Mouse (Mus musculus) heart, adult 2 months (tissue): ENCODE data around the gene Mab21l3. TPM values are rescaled to one million over a fixed set of nuclear protein-coding genes. Genes with fewer than 3 reads are reported as not detected.

Experiments
- DNase-seq, 2 experiments: peaks; one replicate each; pipeline ENCODE4 v3.0.0; 2021
- H3K27ac ChIP-seq: fragments of 200-600 bp; 2 replicates; pipeline ENCODE4 v1.8.1; 2022
- H3K27me3 ChIP-seq: fragments of 200-500 bp; 2 replicates; pipeline ENCODE4 v1.6.1; 2012; ENCODE audit warnings: mild to moderate bottlenecking, low read length, inconsistent platforms, mixed read lengths; ENCODE audit not compliant: control insufficient read depth, insufficient read depth
- H3K36me3 ChIP-seq: fragments of 200-500 bp; 2 replicates; pipeline ENCODE4 v1.6.1; 2012; ENCODE audit warnings: low read length, inconsistent platforms; ENCODE audit not compliant: control insufficient read depth, insufficient read depth
- H3K4me1 ChIP-seq: fragments of 200-500 bp; 2 replicates; pipeline ENCODE4 v1.6.1; 2011; ENCODE audit warnings: low read length; ENCODE audit not compliant: control insufficient read depth, insufficient read depth
- H3K4me3 ChIP-seq: fragments of 200-600 bp; 2 replicates; pipeline ENCODE4 v1.8.1; 2022
- H3K79me2 ChIP-seq: fragments of 200-500 bp; replicated peaks from 2 replicates; pipeline ENCODE4 v1.6.1; 2012; ENCODE audit warnings: mild to moderate bottlenecking, inconsistent platforms, low read length, moderate library complexity, mixed read lengths; ENCODE audit not compliant: control insufficient read depth, insufficient read depth
- H3K9ac ChIP-seq: fragments of 200-500 bp; 2 replicates; pipeline ENCODE4 v1.6.1; 2012; ENCODE audit warnings: low read depth, mild to moderate bottlenecking, control low read depth, inconsistent platforms, low read length, mixed read lengths
- CTCF ChIP-seq: fragments of 200-600 bp; IDR thresholded peaks from 2 replicates; pipeline ENCODE4 v1.8.1; 2022; ENCODE audit warnings: antibody characterized with exemption, mild to moderate bottlenecking, moderate library complexity
- EP300 ChIP-seq: fragments of 200-500 bp; IDR thresholded peaks from 2 replicates; pipeline ENCODE4 v1.6.1; 2011; ENCODE audit warnings: low read depth, low read length, control low read depth; ENCODE audit not compliant: insufficient read depth
- POLR2A ChIP-seq: fragments of 200-500 bp; IDR thresholded peaks from 2 replicates; pipeline ENCODE4 v1.6.1; 2011; ENCODE audit warnings: mild to moderate bottlenecking, low read depth, low read length, control low read depth; ENCODE audit not compliant: insufficient read depth
- WGBS: fragments of 180-500 bp; shearing (Covaris S2); methylation state at CpG from one replicate; pipeline ENCODE4 v1.1.7; 2018; 5-methylcytosine and 5-hydroxymethylcytosine counted together
- intact Hi-C: fragments of 180-260 bp; cut with DNase I; formaldehyde crosslinking; loops from one replicate; pipeline ENCODE4 v1.15.1; 2025
- polyA plus RNA-seq: library from polyadenylated mRNA; depleted of rRNA; stranded (reverse); fragments of >200 nt; gene quantifications from 2 replicates; pipeline ENCODE4 v1.2.3, GENCODE M21; 2012
- total RNA-seq, 2 experiments: library from RNA; stranded (reverse); gene quantifications; 2 replicates each; pipeline ENCODE4 v1.2.3; 2021

The Mab21l3 gene
- total and polyA plus RNA-seq, 3 experiments: 0.16 TPM; not detected in 2

DNA sequence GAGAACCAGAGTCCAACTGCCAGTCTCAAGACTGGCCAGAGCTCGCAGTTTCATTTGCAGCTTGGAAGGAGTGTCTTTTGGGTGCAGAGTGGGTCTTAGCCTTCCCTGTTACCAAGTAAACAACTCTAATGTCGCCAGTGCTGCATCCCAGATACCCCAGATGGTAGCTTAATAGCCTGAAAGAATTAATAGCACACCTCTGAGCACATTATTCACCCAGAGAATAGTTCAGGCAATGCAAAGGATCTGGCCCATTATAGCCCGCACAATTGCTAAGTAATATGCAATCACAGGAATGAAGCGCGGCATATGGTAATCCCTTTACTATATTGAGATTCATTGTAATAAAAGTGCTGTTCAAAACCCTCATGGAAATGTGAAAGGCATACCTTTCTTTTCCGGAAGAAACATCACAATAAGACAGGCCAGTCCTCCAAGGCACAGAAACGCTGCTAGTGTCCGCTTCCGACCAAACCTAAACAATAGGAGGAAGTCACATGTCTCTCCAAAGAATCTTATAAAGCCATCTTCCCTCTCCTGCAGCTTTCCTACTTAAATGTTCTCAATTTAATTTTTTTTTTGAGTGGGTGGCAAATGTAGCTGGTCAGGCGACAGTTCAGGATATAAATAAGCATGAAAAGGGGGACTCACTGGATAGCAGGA, 26.6 kb upstream of the Mab21l3 start:
- no peaks in the 10 kb centered on the region for H3K27me3 ChIP-seq
- TF ChIP-seq POLR2A (no peak), CTCF (no peak), EP300 (no peak)
- peaks cover 4% of the 10 kb centered on the region for H3K36me3 ChIP-seq
- peak overlapping the region; percentile 52 for H3K27ac ChIP-seq
- H3K79me2 ChIP-seq: no peaks in the 10 kb centered on the region
- intact Hi-C loops: loop anchor here (10.0 kb wide), 1 partner anchor 49 kb away; the partner anchor contains the start of gene Slc22a15
- 63% methylated on average over 10 of the region's 10 CpGs for WGBS
- H3K4me1 ChIP-seq: peaks cover 6% of the 10 kb centered on the region
- H3K9ac ChIP-seq: no peak overlapping the region
- H3K4me3 ChIP-seq: no peak overlapping the region
- DNase-seq: no peak

- 75% methylated on average over 7 of the region's 7 CpGs for WGBS
- no peak for DNase-seq
- TF ChIP-seq POLR2A: no peak
- no peak for TF ChIP-seq EP300
- TF ChIP-seq CTCF: no peak
Measured at GRCm38 (mm10) chr3:101873061-101873675, 24.4 kb upstream of the Mab21l3 start.

DNA sequence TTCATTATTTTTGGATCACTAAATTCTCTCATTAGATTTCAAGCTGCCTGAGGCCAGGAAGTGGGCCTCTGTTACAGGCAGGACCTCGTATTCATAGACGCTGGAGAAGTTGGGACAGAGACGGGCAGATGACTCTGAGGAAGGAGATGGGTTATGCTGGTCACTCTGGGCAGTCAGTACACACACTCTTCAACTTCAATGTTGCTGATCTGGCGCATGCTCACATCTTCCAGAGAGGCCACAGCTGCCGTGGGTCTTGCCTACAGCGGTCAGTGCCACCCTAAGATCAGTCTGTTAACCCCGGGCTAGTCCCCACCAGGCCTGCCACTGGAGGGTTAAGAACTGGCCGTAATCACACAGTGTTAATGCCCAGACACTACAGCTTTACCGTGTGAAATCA, 23.2 kb upstream of the Mab21l3 start:
- H3K9ac ChIP-seq: no peak overlapping the region
- H3K79me2 ChIP-seq: no peaks in the 10 kb centered on the region
- peaks cover 6% of the 10 kb centered on the region for H3K4me1 ChIP-seq
- no peak for DNase-seq
- peaks cover 4% of the 10 kb centered on the region for H3K36me3 ChIP-seq
- intact Hi-C loops: loop anchor here (10.0 kb wide), 1 partner anchor 53 kb away; the partner anchor contains the start of gene Slc22a15
- 87% methylated on average over 9 of the region's 9 CpGs for WGBS
- no peaks in the 10 kb centered on the region for H3K27me3 ChIP-seq
- TF ChIP-seq CTCF (no peak), EP300 (no peak), POLR2A (no peak)
- no peak overlapping the region for H3K27ac ChIP-seq
- H3K4me3 ChIP-seq: no peak overlapping the region

More at GRCm38 (mm10) chr3:101873061-101873675, 24.4 kb upstream of the Mab21l3 start:
- Histone ChIP-seq H3K4me3 (no peak overlapping the region), H3K79me2 (no peaks in the 10 kb centered on the region), H3K27me3 (no peaks in the 10 kb centered on the region), H3K36me3 (peaks cover 4% of the 10 kb centered on the region), H3K27ac (no peak overlapping the region), H3K9ac (no peak overlapping the region), H3K4me1 (peaks cover 6% of the 10 kb centered on the region)
- intact Hi-C loops: loop anchor here (10.0 kb wide), 1 partner anchor 52 kb away; the partner anchor contains the start of gene Slc22a15

- H3K27ac ChIP-seq: no peak overlapping the region
- no peak overlapping the region for H3K4me3 ChIP-seq
- H3K9ac ChIP-seq: no peak overlapping the region
- intact Hi-C loops: no loop called here
- no peaks in the 10 kb centered on the region for H3K79me2 ChIP-seq
- WGBS: 77% methylated on average over 4 of the region's 4 CpGs
- no peaks in the 10 kb centered on the region for H3K4me1 ChIP-seq
- no peaks in the 10 kb centered on the region for H3K27me3 ChIP-seq
- no peak for DNase-seq
- TF ChIP-seq CTCF (no peak), EP300 (no peak), POLR2A (no peak)
- H3K36me3 ChIP-seq: no peaks in the 10 kb centered on the region
Measured at GRCm38 (mm10) chr3:101867001-101867421, 18.3 kb upstream of the Mab21l3 start.

- no peaks in the 10 kb centered on the region for H3K79me2 ChIP-seq
- H3K27me3 ChIP-seq: no peaks in the 10 kb centered on the region
- H3K4me1 ChIP-seq: no peaks in the 10 kb centered on the region
- DNase-seq: no peak
- no peak overlapping the region for H3K27ac ChIP-seq
- H3K9ac ChIP-seq: no peak overlapping the region
- H3K36me3 ChIP-seq: no peaks in the 10 kb centered on the region; the same call in 1 of the 2 replicates
- TF ChIP-seq EP300 (no peak), CTCF (no peak), POLR2A (no peak)
- intact Hi-C loops: no loop called here
- no peak overlapping the region for H3K4me3 ChIP-seq
- WGBS: 78% methylated on average over 3 of the region's 3 CpGs
Measured at GRCm38 (mm10) chr3:101861856-101862255, 13.1 kb upstream of the Mab21l3 start.

GRCm38 (mm10) chr3:101860151-101860550, 11.4 kb upstream of the Mab21l3 start:
- Histone ChIP-seq H3K79me2 (no peaks in the 10 kb centered on the region), H3K9ac (no peak overlapping the region), H3K4me1 (no peaks in the 10 kb centered on the region), H3K36me3 (no peaks in the 10 kb centered on the region; the same call in 1 of the 2 replicates), H3K27ac (no peak overlapping the region), H3K4me3 (no peak overlapping the region), H3K27me3 (no peaks in the 10 kb centered on the region)
- DNase-seq: no peak
- WGBS: 87% methylated on average over 7 of the region's 7 CpGs
- intact Hi-C loops: no loop called here
- no peak for TF ChIP-seq EP300
- TF ChIP-seq CTCF: no peak
